Mouse (Mus musculus): ENCODE data around the gene Ak2. TPM values are rescaled to one million over a fixed set of nuclear protein-coding genes. Genes with fewer than 3 reads are reported as not detected.

Gene Ak2
- polyA plus RNA-seq, 1 experiment from 2014 or later: 149 TPM

DNA sequence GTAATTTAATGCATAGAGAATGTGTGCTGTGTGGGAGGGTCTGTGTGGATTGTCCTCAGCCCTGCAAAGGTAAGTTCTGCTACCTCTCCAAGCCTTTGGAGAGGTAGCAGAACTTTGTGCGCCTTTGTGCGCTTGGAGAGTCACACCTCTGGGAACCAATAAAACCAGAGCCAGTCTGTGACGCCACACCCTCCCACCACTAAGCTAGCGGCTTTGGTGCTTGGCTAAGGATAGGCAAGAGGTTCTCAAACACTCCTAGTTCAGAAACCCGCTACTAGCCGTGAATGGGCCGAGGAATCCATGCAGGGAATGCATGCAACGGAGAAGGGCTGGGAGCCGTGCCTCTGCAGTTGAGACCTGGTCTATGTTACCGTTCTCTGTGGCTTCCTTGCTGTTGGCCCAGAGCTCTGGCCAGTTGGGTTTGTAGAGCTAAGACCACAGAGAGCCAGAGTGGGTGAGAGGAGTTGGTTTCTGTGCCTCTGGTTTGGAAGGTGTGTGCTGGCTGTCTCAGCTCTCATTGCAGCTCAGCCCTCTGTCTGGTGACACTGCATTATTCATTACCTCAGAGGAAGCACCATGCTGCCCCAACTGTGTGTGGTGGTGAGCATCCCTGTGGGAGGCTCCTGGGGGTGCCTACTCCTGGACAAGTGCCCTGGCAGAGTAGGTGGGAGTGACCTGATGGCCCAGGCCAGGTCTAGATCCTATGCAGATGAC lies 21.6 kb downstream of the Ak2 start:
- Histone ChIP-seq H3K9me3 (replicated peaks) (no peaks in the 10 kb centered on the region), H3K27me3 (no peaks in the 10 kb centered on the region), H3K4me3 (no peak overlapping the region), H3K4me2 (no peak overlapping the region), H3K9ac (no peak overlapping the region), H3K27ac (no peak overlapping the region), H3K4me1 (replicated peaks) (peaks cover 37% of the 10 kb centered on the region), H3K36me3 (peaks cover 18% of the 10 kb centered on the region; the same call in 1 of the 2 replicates)
- no peak for ATAC-seq (replicated peaks; ENCODE audit: insufficient number of reproducible peaks, insufficient read depth, low FRiP score, low read depth)
- WGBS: 54% methylated on average over 10 of the region's 10 CpGs

DNA sequence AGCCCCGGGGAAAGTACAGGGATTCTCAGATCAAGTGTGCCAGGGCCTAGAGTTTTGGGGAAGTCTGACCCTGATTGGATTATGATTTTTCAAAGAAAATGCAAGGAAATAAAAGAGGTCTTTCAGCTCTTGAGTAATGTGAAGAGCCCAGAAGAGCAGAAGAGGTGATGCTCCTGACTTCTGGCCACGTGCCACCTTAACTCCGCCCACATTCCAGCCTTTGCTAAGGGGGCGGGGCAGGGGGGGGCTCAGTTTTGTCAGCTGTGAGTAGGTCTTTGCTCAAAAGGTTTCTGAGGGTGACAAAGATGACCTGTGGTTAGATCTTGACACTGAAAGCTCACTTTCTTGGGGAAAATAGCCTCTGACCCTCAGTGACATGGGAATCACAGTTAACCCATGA lies 24.6 kb downstream of the Ak2 start:
- H3K4me3 ChIP-seq: no peak overlapping the region
- H3K4me2 ChIP-seq: peak overlapping the region; percentile 15; the same call in 1 of the 2 replicates
- H3K4me1 ChIP-seq (replicated peaks): peaks cover 49% of the 10 kb centered on the region
- no peaks in the 10 kb centered on the region for H3K27me3 ChIP-seq
- ATAC-seq (replicated peaks; ENCODE audit: insufficient number of reproducible peaks, insufficient read depth, low FRiP score, low read depth): no peak
- H3K9me3 ChIP-seq (replicated peaks): no peaks in the 10 kb centered on the region
- H3K9ac ChIP-seq: no peak overlapping the region
- no peaks in the 10 kb centered on the region for H3K36me3 ChIP-seq
- WGBS: 28% methylated on average over 4 of the region's 4 CpGs
- H3K27ac ChIP-seq: no peak overlapping the region

DNA sequence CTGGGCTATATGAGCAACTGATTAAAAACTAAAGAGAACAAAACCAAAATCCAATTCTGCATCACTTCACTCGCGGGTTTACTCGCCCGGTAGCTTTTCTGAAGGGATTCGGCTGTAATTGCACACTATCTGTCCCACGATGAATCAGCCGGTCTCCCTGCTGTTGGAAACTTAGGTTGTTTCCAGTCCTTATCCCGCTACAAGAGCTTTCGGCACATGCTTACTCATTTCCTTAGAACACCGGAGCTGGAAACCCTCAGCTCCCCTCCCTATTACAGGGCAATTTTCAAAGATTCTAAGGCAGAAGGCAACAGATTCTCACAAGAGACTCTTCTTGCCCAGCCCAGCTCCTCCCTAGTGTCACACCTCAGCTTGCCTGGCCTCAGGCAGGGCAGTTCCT lies 25.4 kb downstream of the Ak2 start:
- no peak overlapping the region for H3K4me3 ChIP-seq
- H3K4me2 ChIP-seq: no peak overlapping the region
- H3K27ac ChIP-seq: no peak overlapping the region
- no peak for ATAC-seq (replicated peaks; ENCODE audit: insufficient number of reproducible peaks, insufficient read depth, low FRiP score, low read depth)
- no peaks in the 10 kb centered on the region for H3K27me3 ChIP-seq
- no peaks in the 10 kb centered on the region for H3K36me3 ChIP-seq
- no peaks in the 10 kb centered on the region for H3K9me3 ChIP-seq (replicated peaks)
- WGBS: 63% methylated on average over 10 of the region's 10 CpGs
- peaks cover 50% of the 10 kb centered on the region for H3K4me1 ChIP-seq (replicated peaks)
- no peak overlapping the region for H3K9ac ChIP-seq

- no peak for ATAC-seq (replicated peaks; ENCODE audit: insufficient number of reproducible peaks, insufficient read depth, low FRiP score, low read depth)
- no peak overlapping the region for H3K4me3 ChIP-seq
- H3K27ac ChIP-seq: no peak overlapping the region
- peaks cover 43% of the 10 kb centered on the region for H3K4me1 ChIP-seq (replicated peaks)
- H3K36me3 ChIP-seq: no peaks in the 10 kb centered on the region
- no peaks in the 10 kb centered on the region for H3K9me3 ChIP-seq (replicated peaks)
- H3K9ac ChIP-seq: no peak overlapping the region
- H3K27me3 ChIP-seq: no peaks in the 10 kb centered on the region
- 79% methylated on average over 9 of the region's 9 CpGs for WGBS
- H3K4me2 ChIP-seq: no peak overlapping the region
Measured at GRCm38 (mm10) chr4:129018788-129019435, 27.2 kb downstream of the Ak2 start.

DNA sequence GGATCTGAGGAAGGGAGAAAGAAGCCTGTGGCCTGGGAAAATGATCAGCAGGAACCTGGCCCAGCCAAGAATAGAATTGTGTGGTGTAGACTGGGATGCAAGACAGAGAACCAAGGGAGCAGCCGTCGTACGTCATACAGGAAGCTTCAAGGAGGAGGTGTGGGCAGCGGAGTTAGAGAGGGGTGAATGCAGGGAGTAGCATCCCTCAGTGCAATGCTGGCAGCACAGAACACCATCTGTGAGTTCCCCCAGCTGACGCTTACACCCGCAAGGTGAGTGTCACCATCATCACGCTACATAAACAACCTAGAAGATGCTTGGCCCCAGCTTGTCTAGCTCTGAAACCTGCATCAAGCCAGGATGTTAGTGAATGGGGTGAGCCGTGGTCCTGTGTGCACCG lies 28.0 kb downstream of the Ak2 start:
- no peak overlapping the region for H3K4me3 ChIP-seq
- no peak overlapping the region for H3K4me2 ChIP-seq
- H3K36me3 ChIP-seq: no peaks in the 10 kb centered on the region
- peaks cover 46% of the 10 kb centered on the region for H3K4me1 ChIP-seq (replicated peaks)
- no peak overlapping the region for H3K9ac ChIP-seq
- H3K27me3 ChIP-seq: no peaks in the 10 kb centered on the region
- 64% methylated on average over 9 of the region's 9 CpGs for WGBS
- H3K27ac ChIP-seq: peak overlapping the region; percentile 56; the same call in 1 of the 2 replicates
- no peaks in the 10 kb centered on the region for H3K9me3 ChIP-seq (replicated peaks)
- ATAC-seq (replicated peaks; ENCODE audit: insufficient number of reproducible peaks, insufficient read depth, low FRiP score, low read depth): no peak

- Histone ChIP-seq H3K27me3 (no peaks in the 10 kb centered on the region), H3K4me1 (replicated peaks) (peaks cover 51% of the 10 kb centered on the region), H3K4me3 (no peak overlapping the region), H3K9ac (no peak overlapping the region), H3K36me3 (no peaks in the 10 kb centered on the region), H3K4me2 (no peak overlapping the region), H3K9me3 (replicated peaks) (no peaks in the 10 kb centered on the region), H3K27ac (peak overlapping the region; percentile 56)
- peak; percentile 82 for ATAC-seq (replicated peaks; ENCODE audit: insufficient number of reproducible peaks, insufficient read depth, low FRiP score, low read depth)
- 16% methylated on average over 6 of the region's 6 CpGs for WGBS
Measured at GRCm38 (mm10) chr4:129020454-129020853, 28.7 kb downstream of the Ak2 start.

DNA sequence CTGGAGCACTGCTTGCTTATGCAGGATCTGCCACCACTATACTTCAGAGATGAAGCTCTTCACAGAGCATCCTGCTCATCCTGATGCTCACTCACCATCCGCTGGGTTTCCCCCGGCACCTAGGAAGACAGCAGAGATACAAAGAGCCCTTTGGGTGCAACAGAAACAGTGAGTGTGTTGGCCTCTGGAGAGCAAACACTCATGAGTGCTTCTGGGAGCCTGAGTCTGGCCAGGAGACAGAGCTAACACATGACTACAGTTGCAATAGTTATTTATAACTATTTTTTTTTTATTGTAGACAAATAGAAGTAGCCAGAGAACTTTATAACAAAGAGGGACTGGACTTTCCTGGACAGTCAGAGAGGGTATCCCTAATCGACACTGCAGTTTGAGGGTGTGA lies 29.7 kb downstream of the Ak2 start:
- Histone ChIP-seq H3K4me2 (no peak overlapping the region), H3K27me3 (no peaks in the 10 kb centered on the region), H3K4me3 (no peak overlapping the region), H3K27ac (peak overlapping the region; percentile 56; the same call in 1 of the 2 replicates), H3K9ac (no peak overlapping the region), H3K36me3 (no peaks in the 10 kb centered on the region), H3K4me1 (replicated peaks) (peaks cover 43% of the 10 kb centered on the region), H3K9me3 (replicated peaks) (no peaks in the 10 kb centered on the region)
- no peak for ATAC-seq (replicated peaks; ENCODE audit: insufficient number of reproducible peaks, insufficient read depth, low FRiP score, low read depth)
- WGBS: 86% methylated on average over 3 of the region's 3 CpGs

DNA sequence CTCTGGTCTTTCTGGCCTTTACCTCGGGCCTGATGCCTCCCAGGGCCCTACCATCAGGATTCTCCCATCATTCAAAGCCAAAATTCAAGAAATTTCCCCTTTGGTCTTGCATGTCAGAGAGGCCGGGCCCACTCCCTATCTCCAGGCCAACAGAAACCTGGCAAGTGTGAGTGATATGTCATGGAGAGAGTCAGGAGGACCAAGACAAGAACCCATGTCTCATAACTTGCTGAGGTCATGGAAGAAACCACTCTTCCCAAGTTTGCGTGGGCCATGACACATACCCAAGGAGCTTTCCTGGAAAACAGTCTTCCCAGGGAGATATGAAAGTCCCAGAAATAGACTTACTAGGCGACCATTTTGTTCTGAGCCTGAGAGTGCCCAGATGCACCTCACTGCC lies 30.1 kb downstream of the Ak2 start:
- 74% methylated on average over 4 of the region's 4 CpGs for WGBS
- no peaks in the 10 kb centered on the region for H3K27me3 ChIP-seq
- H3K4me1 ChIP-seq (replicated peaks): peaks cover 41% of the 10 kb centered on the region
- H3K9ac ChIP-seq: no peak overlapping the region
- no peaks in the 10 kb centered on the region for H3K36me3 ChIP-seq
- no peak overlapping the region for H3K4me3 ChIP-seq
- no peak overlapping the region for H3K4me2 ChIP-seq
- peak overlapping the region; percentile 17; the same call in 1 of the 2 replicates for H3K27ac ChIP-seq
- H3K9me3 ChIP-seq (replicated peaks): no peaks in the 10 kb centered on the region
- ATAC-seq (replicated peaks; ENCODE audit: insufficient number of reproducible peaks, insufficient read depth, low FRiP score, low read depth): no peak

DNA sequence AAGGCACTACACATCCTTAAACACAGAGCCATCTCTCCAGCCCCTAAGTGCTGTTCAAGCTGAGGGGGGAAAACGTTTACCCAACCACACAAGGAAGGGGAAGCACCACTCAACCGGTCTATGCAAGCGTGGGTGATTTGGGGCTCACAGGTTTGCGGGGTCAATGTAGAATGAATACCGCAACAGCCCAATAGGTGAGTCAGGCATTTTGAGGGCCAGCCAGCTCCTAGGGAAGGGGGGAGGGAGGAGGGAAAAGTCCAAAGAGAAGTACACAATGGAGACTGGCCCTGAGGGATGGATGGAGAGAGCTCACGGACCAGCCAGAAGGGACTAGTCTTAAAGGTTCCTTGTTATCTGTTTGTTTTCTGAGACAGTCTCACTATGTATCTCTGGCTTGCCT lies 32.1 kb downstream of the Ak2 start:
- H3K9ac ChIP-seq: no peak overlapping the region
- H3K4me1 ChIP-seq (replicated peaks): peaks cover 35% of the 10 kb centered on the region
- no peaks in the 10 kb centered on the region for H3K9me3 ChIP-seq (replicated peaks)
- H3K36me3 ChIP-seq: no peaks in the 10 kb centered on the region
- no peak overlapping the region for H3K4me2 ChIP-seq
- no peak overlapping the region for H3K4me3 ChIP-seq
- 78% methylated on average over 6 of the region's 6 CpGs for WGBS
- ATAC-seq (replicated peaks; ENCODE audit: insufficient number of reproducible peaks, insufficient read depth, low FRiP score, low read depth): no peak
- no peaks in the 10 kb centered on the region for H3K27me3 ChIP-seq
- peak overlapping the region; percentile 88; the same call in 1 of the 2 replicates for H3K27ac ChIP-seq

- Histone ChIP-seq H3K9me3 (replicated peaks) (no peaks in the 10 kb centered on the region), H3K4me2 (peak overlapping the region; percentile 6; the same call in 1 of the 2 replicates), H3K4me3 (no peak overlapping the region), H3K27ac (peak overlapping the region; percentile 88), H3K36me3 (no peaks in the 10 kb centered on the region), H3K4me1 (replicated peaks) (peaks cover 32% of the 10 kb centered on the region), H3K9ac (no peak overlapping the region), H3K27me3 (no peaks in the 10 kb centered on the region)
- 7% methylated on average over 6 of the region's 6 CpGs for WGBS
- ATAC-seq (replicated peaks; ENCODE audit: insufficient number of reproducible peaks, insufficient read depth, low FRiP score, low read depth): peak; percentile 91
Measured at GRCm38 (mm10) chr4:129024775-129025174, 33.0 kb downstream of the Ak2 start.

GRCm38 (mm10) chr4:129025707-129026106 lies 33.9 kb downstream of the Ak2 start:
- WGBS: 93% methylated on average over 3 of the region's 3 CpGs
- no peaks in the 10 kb centered on the region for H3K9me3 ChIP-seq (replicated peaks)
- H3K27ac ChIP-seq: no peak overlapping the region
- no peaks in the 10 kb centered on the region for H3K36me3 ChIP-seq
- no peak overlapping the region for H3K4me3 ChIP-seq
- H3K4me1 ChIP-seq (replicated peaks): peaks cover 23% of the 10 kb centered on the region
- H3K27me3 ChIP-seq: no peaks in the 10 kb centered on the region
- no peak overlapping the region for H3K9ac ChIP-seq
- no peak for ATAC-seq (replicated peaks; ENCODE audit: insufficient number of reproducible peaks, insufficient read depth, low FRiP score, low read depth)
- no peak overlapping the region for H3K4me2 ChIP-seq

GRCm38 (mm10) chr4:129030746-129031145 lies 39.0 kb downstream of the Ak2 start:
- Histone ChIP-seq H3K36me3 (no peaks in the 10 kb centered on the region), H3K4me2 (no peak overlapping the region), H3K4me3 (no peak overlapping the region), H3K27ac (no peak overlapping the region), H3K9me3 (replicated peaks) (no peaks in the 10 kb centered on the region), H3K27me3 (0 out of 2 replicates have a peak, but pooled peaks cover 3% of the 10 kb centered on the region), H3K9ac (no peak overlapping the region), H3K4me1 (replicated peaks) (peaks cover 30% of the 10 kb centered on the region)
- whole genome bisulfite sequencing: 89% methylated on average over 4 of the region's 4 CpGs
- ATAC-seq (replicated peaks; ENCODE audit: insufficient number of reproducible peaks, insufficient read depth, low FRiP score, low read depth): no peak
